ENCODE assay signal across 8 mouse cellular contexts in genomic region chr3:83862956-83863355, GRCm38 (mm10). TPM values are rescaled to one million over a fixed set of nuclear protein-coding genes. Genes with fewer than 3 reads are reported as not detected.
DNase-seq lines count a peak whose midpoint lies in the region; ATAC-seq lines count a peak whose summit lies in the region.

No protein-coding gene starts in this region.

- no peaks in the 10 kb centered on the region for H3K36me3 ChIP-seq in liver, embryonic 12.5 days
- H3K36me3 ChIP-seq in forebrain, embryonic 13.5 days (ENCODE audit: poor library complexity, severe bottlenecking) = no peaks in the 10 kb centered on the region

- peak; percentile 87 for DNase-seq in A20 (ENCODE audit: low read depth, low spot score)
- peak; percentile 90 for DNase-seq in gastrocnemius, adult 18-20 months (ENCODE audit: low spot score)
- peak; percentile 48 for DNase-seq in right cerebral cortex, adult 18-20 months
- no peak for DNase-seq in neural tube, embryonic 10.5 days (ENCODE audit: extremely low spot score, low spot score)

- 21% methylated on average over 1 of the region's 1 CpGs for WGBS in liver, embryonic 12.5 days (ENCODE audit: insufficient replicate concordance)
- WGBS in forebrain, embryonic 13.5 days = 48% methylated on average over 1 of the region's 1 CpGs

- no peaks in the 10 kb centered on the region for H3K9me3 ChIP-seq in liver, embryonic 12.5 days (replicated peaks)
- H3K9me3 ChIP-seq in forebrain, embryonic 13.5 days (replicated peaks) = no peaks in the 10 kb centered on the region

- H3K4me3 ChIP-seq in liver, embryonic 12.5 days = no peak overlapping the region
- no peak overlapping the region for H3K4me3 ChIP-seq in forebrain, embryonic 13.5 days

- 0 out of 2 replicates have a peak, but pooled peaks cover 6% of the 10 kb centered on the region for H3K4me1 ChIP-seq in liver, embryonic 12.5 days
- H3K4me1 ChIP-seq in forebrain, embryonic 13.5 days = no peaks in the 10 kb centered on the region

- no peak overlapping the region for H3K4me2 ChIP-seq in liver, embryonic 12.5 days
- H3K4me2 ChIP-seq in forebrain, embryonic 13.5 days = no peak overlapping the region

- H3K9ac ChIP-seq in liver, embryonic 12.5 days = no peak overlapping the region
- no peak overlapping the region for H3K9ac ChIP-seq in forebrain, embryonic 13.5 days

- 0 out of 2 replicates have a peak overlapping the region, but pooled peaks have one; percentile 25 for H3K27ac ChIP-seq in liver, embryonic 12.5 days
- H3K27ac ChIP-seq in forebrain, embryonic 13.5 days = no peak overlapping the region

- ATAC-seq in activated CD4-positive, CD25-positive, alpha-beta regulatory T cell, adult 4 months = peak; percentile 95
- peak; percentile 96 for ATAC-seq in inflammation-experienced regulatory T-cells, adult 6 months
- peak; percentile 52 for ATAC-seq in liver, embryonic 12.5 days
- ATAC-seq in forebrain, embryonic 13.5 days = no peak

- no peaks in the 10 kb centered on the region for H3K27me3 ChIP-seq in liver, embryonic 12.5 days (replicated peaks)
- H3K27me3 ChIP-seq in forebrain, embryonic 13.5 days = no peaks in the 10 kb centered on the region

RNA-seq across cellular contexts. Expression of gene Tlr2, which starts 21.4 kb away (rescaled TPM):
- polyA plus RNA-seq in activated CD4-positive, CD25-positive, alpha-beta regulatory T cell, adult 4 months (2017; shearing (Covaris generic)) = 1 to 10 TPM; 2.1 to 2.6 TPM
- total RNA-seq in gastrocnemius, adult 18-20 months (2021) = under 1 TPM; 0.27 to 0.55 TPM
- polyA plus RNA-seq in inflammation-experienced regulatory T-cells, adult 6 months (2017; shearing (Covaris generic)) = 1 to 10 TPM; 1.5 to 2.9 (median 2.1) TPM
- polyA plus RNA-seq in liver, embryonic 12.5 days (2016; fragmentation: Nextera tagmentation; extraction: Ambion mirVana) = 3.0 and 3.2 TPM in 2 replicates
- 0.57 and 0.68 TPM in 2 replicates for polyA plus RNA-seq in forebrain, embryonic 13.5 days (2015; fragmentation: Nextera tagmentation; extraction: Ambion mirVana)
